ENCODE assay signal across 8 mouse cellular contexts in the genomic region with DNA sequence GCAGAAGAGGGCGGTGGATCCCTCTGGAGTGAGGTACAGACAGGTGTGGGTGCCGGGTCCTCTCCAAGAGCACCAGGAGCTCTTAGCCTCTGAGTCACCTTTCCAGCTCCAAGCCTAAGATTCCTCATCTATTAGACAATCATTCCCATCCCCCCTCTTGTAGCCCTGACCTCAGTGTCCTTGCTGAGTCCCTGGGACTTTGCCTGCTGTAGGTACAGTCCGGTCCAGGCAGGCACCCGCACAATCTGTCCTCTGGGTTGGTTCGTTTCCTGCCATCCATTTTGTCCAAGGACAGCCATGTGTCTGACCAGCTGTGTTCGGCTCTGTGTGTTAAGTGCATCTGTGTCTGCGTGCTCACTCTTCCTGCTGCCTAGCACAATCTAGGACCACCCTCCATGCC. TPM values are rescaled to one million over a fixed set of nuclear protein-coding genes. Genes with fewer than 3 reads are reported as not detected.
DNase-seq lines count a peak whose midpoint lies in the region; ATAC-seq and TF ChIP-seq lines count a peak whose summit lies in the region.

No protein-coding gene starts in this region.

- WGBS in heart, embryonic 15.5 days: 62% methylated on average over 7 of the region's 7 CpGs
- 75% methylated on average over 7 of the region's 7 CpGs for WGBS in heart, adult 2 months
- WGBS in embryonic facial prominence, embryonic 11.5 days: 73% methylated on average over 7 of the region's 7 CpGs
- 75% methylated on average over 7 of the region's 7 CpGs for WGBS in limb, embryonic 11.5 days

- ATAC-seq in heart, embryonic 15.5 days (replicated peaks; ENCODE audit: insufficient number of reproducible peaks, insufficient read depth, low FRiP score, low read depth): no peak
- no peak for ATAC-seq in embryonic facial prominence, embryonic 11.5 days (replicated peaks; ENCODE audit: insufficient number of reproducible peaks, low FRiP score, low TSS enrichment, low read depth)
- ATAC-seq in limb, embryonic 11.5 days (ENCODE audit: insufficient number of reproducible peaks, low FRiP score, low TSS enrichment, low read depth): no peak

- no peak for DNase-seq in heart, adult 2 months
- DNase-seq in embryonic facial prominence, embryonic 11.5 days (ENCODE audit: low spot score): no peak
- no peak for DNase-seq in limb, embryonic 11.5 days (ENCODE audit: low spot score)
- no peak for DNase-seq in left cerebral cortex, adult 18-20 months (ENCODE audit: low spot score in 2 of 2)
- DNase-seq in right cerebral cortex, postnatal 14 days: no peak
- DNase-seq in layer of hippocampus, adult 9-10 months (ENCODE audit: low spot score): no peak

- H3K79me2 ChIP-seq in heart, adult 2 months (replicated peaks; ENCODE audit: control insufficient read depth, insufficient read depth, low read length): no peaks in the 10 kb centered on the region

- peaks cover 16% of the 10 kb centered on the region for H3K4me1 ChIP-seq in heart, embryonic 15.5 days (replicated peaks)
- H3K4me1 ChIP-seq in heart, adult 2 months (ENCODE audit: control insufficient read depth, insufficient read depth, low read length): peaks cover 4% of the 10 kb centered on the region
- H3K4me1 ChIP-seq in E14TG2a.4 (replicated peaks; ENCODE audit: low read depth, low read length): peaks cover 43% of the 10 kb centered on the region
- H3K4me1 ChIP-seq in embryonic facial prominence, embryonic 11.5 days (ENCODE audit: control insufficient read depth, insufficient read depth, low read length): no peaks in the 10 kb centered on the region; the same call in 1 of the 2 replicates
- 0 out of 2 replicates have a peak, but pooled peaks cover 4% of the 10 kb centered on the region for H3K4me1 ChIP-seq in limb, embryonic 11.5 days (ENCODE audit: control insufficient read depth, insufficient read depth, low read length)

- no peak for TF ChIP-seq CTCF in heart, adult 2 months (IDR thresholded peaks at IDR 0.05)
- no peak for TF ChIP-seq CTCF in E14TG2a.4 (conservative IDR thresholded peaks at IDR 0.05; ENCODE audit: low read length)

- intact Hi-C loops in heart, adult 2 months (cut with DNase I): loop anchor here (5.0 to 10.0 kb wide), 3 partner anchors 139 to 249 kb away; partner anchors contain the start of gene Alpk3

- TF ChIP-seq EP300 in heart, adult 2 months (IDR thresholded peaks at IDR 0.05; ENCODE audit: insufficient read depth, low read depth, low read length): no peak

- no peak overlapping the region for H3K9ac ChIP-seq in heart, embryonic 15.5 days
- H3K9ac ChIP-seq in heart, adult 2 months (ENCODE audit: low read depth, low read length): no peak overlapping the region
- H3K9ac ChIP-seq in embryonic facial prominence, embryonic 11.5 days (replicated peaks; ENCODE audit: low read length): no peak overlapping the region
- no peak overlapping the region for H3K9ac ChIP-seq in limb, embryonic 11.5 days (ENCODE audit: low read length)

- H3K36me3 ChIP-seq in heart, embryonic 15.5 days: peaks cover 29% of the 10 kb centered on the region
- H3K36me3 ChIP-seq in heart, adult 2 months (ENCODE audit: control insufficient read depth, insufficient read depth, low read length): no peaks in the 10 kb centered on the region
- peaks cover 31% of the 10 kb centered on the region for H3K36me3 ChIP-seq in E14TG2a.4 (ENCODE audit: insufficient read depth, low read length)
- peaks cover 8% of the 10 kb centered on the region for H3K36me3 ChIP-seq in embryonic facial prominence, embryonic 11.5 days (replicated peaks; ENCODE audit: control insufficient read depth, insufficient read depth, low read depth, low read length)
- H3K36me3 ChIP-seq in limb, embryonic 11.5 days (ENCODE audit: control insufficient read depth, insufficient read depth, low read length): peaks cover 15% of the 10 kb centered on the region

- no peaks in the 10 kb centered on the region for H3K27me3 ChIP-seq in heart, embryonic 15.5 days
- no peaks in the 10 kb centered on the region for H3K27me3 ChIP-seq in heart, adult 2 months (ENCODE audit: control insufficient read depth, insufficient read depth, low read length)
- H3K27me3 ChIP-seq in E14TG2a.4 (ENCODE audit: insufficient read depth, low read length): no peaks in the 10 kb centered on the region
- no peaks in the 10 kb centered on the region for H3K27me3 ChIP-seq in embryonic facial prominence, embryonic 11.5 days (ENCODE audit: control insufficient read depth, insufficient read depth, low read length)
- H3K27me3 ChIP-seq in limb, embryonic 11.5 days (ENCODE audit: control insufficient read depth, insufficient read depth, low read length): no peaks in the 10 kb centered on the region

- H3K4me3 ChIP-seq in heart, embryonic 15.5 days: no peak overlapping the region
- no peak overlapping the region for H3K4me3 ChIP-seq in heart, adult 2 months
- H3K4me3 ChIP-seq in E14TG2a.4 (replicated peaks; ENCODE audit: low read length): peak overlapping the region; percentile 65
- H3K4me3 ChIP-seq in embryonic facial prominence, embryonic 11.5 days (ENCODE audit: low read depth, low read length): no peak overlapping the region
- no peak overlapping the region for H3K4me3 ChIP-seq in limb, embryonic 11.5 days (ENCODE audit: low read depth, low read length)

- H3K27ac ChIP-seq in heart, embryonic 15.5 days: peak overlapping the region; percentile 73
- H3K27ac ChIP-seq in heart, adult 2 months: no peak overlapping the region
- 0 out of 2 replicates have a peak overlapping the region, but pooled peaks have one; percentile 28 for H3K27ac ChIP-seq in embryonic facial prominence, embryonic 11.5 days (replicated peaks; ENCODE audit: low read depth, low read length)
- H3K27ac ChIP-seq in limb, embryonic 11.5 days (replicated peaks; ENCODE audit: low read depth, low read length): peak overlapping the region; percentile 59; the same call in 1 of the 2 replicates

- no peak for TF ChIP-seq POLR2A in heart, adult 2 months (IDR thresholded peaks at IDR 0.05; ENCODE audit: insufficient read depth, low read depth, low read length)

- H3K9me3 ChIP-seq in heart, embryonic 15.5 days (replicated peaks): no peaks in the 10 kb centered on the region
- no peaks in the 10 kb centered on the region for H3K9me3 ChIP-seq in E14TG2a.4 (ENCODE audit: low read length)
- H3K9me3 ChIP-seq in embryonic facial prominence, embryonic 11.5 days (replicated peaks; ENCODE audit: control insufficient read depth, low read length): no peaks in the 10 kb centered on the region
- H3K9me3 ChIP-seq in limb, embryonic 11.5 days (ENCODE audit: control insufficient read depth, low read length): no peaks in the 10 kb centered on the region

- H3K4me2 ChIP-seq in heart, embryonic 15.5 days: no peak overlapping the region
- H3K4me2 ChIP-seq in embryonic facial prominence, embryonic 11.5 days (ENCODE audit: low read depth, low read length): no peak overlapping the region
- H3K4me2 ChIP-seq in limb, embryonic 11.5 days (ENCODE audit: low read depth, severe bottlenecking): no peak overlapping the region

RNA-seq across cellular contexts. Expression of gene Wdr73, which starts 12.5 kb away (rescaled TPM):
- 16.3 and 20.9 TPM in 2 replicates for polyA plus RNA-seq in heart, embryonic 15.5 days (2015; fragmentation: Nextera tagmentation; extraction: Ambion mirVana)
- total RNA-seq in heart, adult 2 months (2021): 1 to 10 TPM; 4.3 to 7.2 TPM
- polyA plus RNA-seq in heart, adult 2 months (2012; rRNA removed): 7.7 and 10.7 TPM in 2 replicates
- 33.0 and 38.8 TPM in 2 replicates for polyA plus RNA-seq in embryonic facial prominence, embryonic 11.5 days (2014; fragmentation: Nextera tagmentation; extraction: Ambion mirVana)
- 36.1 and 41.3 TPM in 2 replicates for polyA plus RNA-seq in limb, embryonic 11.5 days (2014; fragmentation: Nextera tagmentation; extraction: Ambion mirVana)
- 10 to 100 TPM; 27.5 to 29.9 TPM for total RNA-seq in left cerebral cortex, adult 18-20 months (2021)

RNA-seq across cellular contexts. Expression of gene Nmb, which starts 16.3 kb away (rescaled TPM):
- polyA plus RNA-seq in heart, embryonic 15.5 days (2015; fragmentation: Nextera tagmentation; extraction: Ambion mirVana): 4.6 and 4.8 TPM in 2 replicates
- 1 to 10 TPM; 7.5 to 9.8 TPM for total RNA-seq in heart, adult 2 months (2021)
- polyA plus RNA-seq in heart, adult 2 months (2012; rRNA removed): 4.2 and 4.9 TPM in 2 replicates
- 7.3 and 8.5 TPM in 2 replicates for polyA plus RNA-seq in embryonic facial prominence, embryonic 11.5 days (2014; fragmentation: Nextera tagmentation; extraction: Ambion mirVana)
- polyA plus RNA-seq in limb, embryonic 11.5 days (2014; fragmentation: Nextera tagmentation; extraction: Ambion mirVana): 8.1 TPM in 2 replicates
- total RNA-seq in left cerebral cortex, adult 18-20 months (2021): 1 to 10 TPM; 5.3 to 6.0 TPM

RNA-seq across cellular contexts. Expression of gene Zscan2, which starts 27.9 kb away (rescaled TPM):
- 1.8 and 2.0 TPM in 2 replicates for polyA plus RNA-seq in heart, embryonic 15.5 days (2015; fragmentation: Nextera tagmentation; extraction: Ambion mirVana)
- total RNA-seq in heart, adult 2 months (2021): 1 to 10 TPM; 5.7 to 6.3 TPM
- 3.0 and 4.0 TPM in 2 replicates for polyA plus RNA-seq in heart, adult 2 months (2012; rRNA removed)
- polyA plus RNA-seq in embryonic facial prominence, embryonic 11.5 days (2014; fragmentation: Nextera tagmentation; extraction: Ambion mirVana): 4.5 and 5.4 TPM in 2 replicates
- polyA plus RNA-seq in limb, embryonic 11.5 days (2014; fragmentation: Nextera tagmentation; extraction: Ambion mirVana): 5.4 and 5.5 TPM in 2 replicates
- 10 to 100 TPM; 15.9 to 17.0 TPM for total RNA-seq in left cerebral cortex, adult 18-20 months (2021)

RNA-seq across cellular contexts. Expression of gene Sec11a, which starts 59.0 kb away (rescaled TPM):
- polyA plus RNA-seq in heart, embryonic 15.5 days (2015; fragmentation: Nextera tagmentation; extraction: Ambion mirVana): 129 and 148 TPM in 2 replicates
- 10 to 100 TPM; 41.6 to 43.4 TPM for total RNA-seq in heart, adult 2 months (2021)
- polyA plus RNA-seq in heart, adult 2 months (2012; rRNA removed): 37.3 and 64.8 TPM in 2 replicates
- 220 and 231 TPM in 2 replicates for polyA plus RNA-seq in embryonic facial prominence, embryonic 11.5 days (2014; fragmentation: Nextera tagmentation; extraction: Ambion mirVana)
- 189 and 191 TPM in 2 replicates for polyA plus RNA-seq in limb, embryonic 11.5 days (2014; fragmentation: Nextera tagmentation; extraction: Ambion mirVana)
- 10 to 100 TPM; 46.4 to 51.0 TPM for total RNA-seq in left cerebral cortex, adult 18-20 months (2021)
